Mouse (Mus musculus) embryonic fibroblast, embryonic 13.5 days (primary cell): ENCODE results near the gene Rab25.

ENCODE experiments used
- CTCF ChIP-seq: IDR thresholded peaks from 2 replicates; pipeline ENCODE4 v1.5.1; 2011; ENCODE audit warnings: mild to moderate bottlenecking, control low read depth, low read length, moderate library complexity, borderline replicate concordance; ENCODE audit not compliant: insufficient read depth
- POLR2A ChIP-seq: IDR thresholded peaks from 2 replicates; pipeline ENCODE4 v1.6.1; 2011; ENCODE audit warnings: low read depth, mild to moderate bottlenecking, control low read depth, low read length, moderate library complexity

DNA sequence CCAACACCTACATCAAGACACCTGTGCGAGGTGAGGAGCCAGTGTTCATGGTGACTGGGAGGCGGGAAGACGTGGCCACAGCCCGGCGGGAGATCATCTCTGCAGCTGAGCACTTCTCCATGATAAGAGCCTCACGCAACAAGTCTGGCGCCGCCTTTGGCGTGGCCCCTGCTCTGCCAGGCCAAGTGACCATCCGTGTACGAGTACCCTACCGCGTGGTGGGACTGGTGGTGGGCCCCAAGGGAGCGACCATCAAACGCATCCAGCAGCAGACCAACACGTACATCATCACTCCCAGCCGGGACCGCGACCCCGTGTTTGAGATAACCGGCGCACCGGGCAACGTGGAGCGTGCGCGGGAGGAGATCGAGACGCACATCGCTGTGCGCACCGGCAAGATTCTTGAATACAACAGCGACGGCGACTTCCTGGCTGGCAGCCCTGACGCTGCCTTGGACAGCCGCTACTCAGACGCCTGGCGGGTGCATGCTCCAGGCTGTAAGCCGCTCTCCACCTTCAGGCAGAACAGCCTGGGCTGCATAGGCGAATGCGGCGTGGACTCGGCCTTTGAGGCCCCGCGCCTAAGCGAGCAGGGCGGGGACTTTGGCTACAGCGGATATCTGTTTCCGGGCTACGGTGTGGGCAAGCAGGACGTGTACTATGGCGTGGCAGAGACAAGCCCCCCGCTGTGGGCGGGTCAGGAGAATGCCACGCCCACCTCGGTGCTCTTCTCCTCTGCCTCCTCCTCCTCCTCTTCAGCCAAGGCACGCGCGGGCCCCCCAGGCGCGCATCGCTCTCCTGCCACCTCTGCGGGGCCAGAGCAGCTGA, 11.8 kb downstream of the Rab25 start:
- TF ChIP-seq CTCF (no peak), POLR2A (peak; percentile 38; the same call in 1 of the 2 replicates)
